Mouse (Mus musculus): Measurements from ENCODE around the gene Gpr35.

- TF ChIP-seq CTCF (conservative IDR thresholded peaks at IDR 0.05; ENCODE audit: insufficient read depth, insufficient read length, low read depth, low read length), result no peak
- TF ChIP-seq POLR2A (IDR thresholded peaks at IDR 0.05; ENCODE audit: low read depth, low read length), result no peak
These were observed 68.1 kb downstream of the Gpr35 start for GRCm38 (mm10) chr1:93018716-93019115.
